Mouse (Mus musculus) stomach, postnatal 0 days (tissue): ENCODE measurements around the gene Acd. TPM values are rescaled to one million over a fixed set of nuclear protein-coding genes. Genes with fewer than 3 reads are reported as not detected.
A peak's percentile ranks its signal among the peaks of the same experiment; 100 is the strongest.

ENCODE experiments used
- ATAC-seq: fragments of 200-750 bp; cut with Nextera tagmentation; 2 replicates; pipeline ENCODE4 v1.8.0; 2017; ENCODE audit not compliant: low FRiP score, low TSS enrichment
- DNase-seq: peaks from one replicate; pipeline ENCODE4 v3.0.0-alpha.2; 2016; ENCODE audit warnings: low spot score
- H3K27ac ChIP-seq: fragments of 300-500 bp; sonication (generic); replicated peaks from 2 replicates; pipeline ENCODE4 v1.5.1; 2014; ENCODE audit warnings: mild to moderate bottlenecking, control low read depth
- H3K27me3 ChIP-seq: fragments of 300-500 bp; sonication (generic); 2 replicates; pipeline ENCODE4 v1.6.1; 2014; ENCODE audit warnings: low read length; ENCODE audit not compliant: control insufficient read depth, insufficient read depth
- H3K36me3 ChIP-seq: fragments of 300-500 bp; sonication (generic); 2 replicates; pipeline ENCODE4 v1.6.1; 2014; ENCODE audit warnings: low read length, mixed read lengths; ENCODE audit not compliant: control insufficient read depth, insufficient read depth
- H3K4me1 ChIP-seq: fragments of 300-500 bp; sonication (generic); replicated peaks from 2 replicates; pipeline ENCODE4 v1.6.1; 2014; ENCODE audit warnings: antibody characterized with exemption; ENCODE audit not compliant: control insufficient read depth, insufficient read depth
- H3K4me2 ChIP-seq: fragments of 300-500 bp; sonication (generic); replicated peaks from 2 replicates; pipeline ENCODE4 v1.6.1; 2014; ENCODE audit warnings: low read depth, mild to moderate bottlenecking, control low read depth, moderate library complexity
- H3K4me3 ChIP-seq: fragments of 300-500 bp; sonication (generic); 2 replicates; pipeline ENCODE4 v1.5.1; 2014; ENCODE audit warnings: low read depth, low read length, control low read depth
- H3K9ac ChIP-seq: fragments of 300-500 bp; sonication (generic); 2 replicates; pipeline ENCODE4 v1.6.1; 2014; ENCODE audit warnings: mild to moderate bottlenecking, low read length, control low read depth, mixed read lengths
- H3K9me3 ChIP-seq: fragments of 300-500 bp; sonication (generic); 2 replicates; pipeline ENCODE4 v1.6.1; 2016; ENCODE audit warnings: low read length; ENCODE audit not compliant: control insufficient read depth
- CTCF ChIP-seq: IDR thresholded peaks from 2 replicates; pipeline ENCODE4 v1.5.1; 2016; ENCODE audit warnings: antibody characterized with exemption, low read depth, mild to moderate bottlenecking, moderate library complexity
- EP300 ChIP-seq: optimal IDR thresholded peaks from 2 replicates; pipeline ENCODE3; 2016; ENCODE audit warnings: antibody characterized with exemption
- WGBS: fragments of 180-500 bp; shearing (Covaris S2); extraction: QIAGEN DNeasy Blood & Tissue Kit; methylation state at CpG from one replicate; pipeline ENCODE4 v1.1.7; 2014; 5-methylcytosine and 5-hydroxymethylcytosine counted together
- polyA plus RNA-seq: library from polyadenylated mRNA; unstranded; fragments of >200 nt; fragmentation: Nextera tagmentation; extraction: Ambion mirVana; gene quantifications from 2 replicates; pipeline ENCODE4 v1.2.1, GENCODE M21; 2015

Acd gene
- polyA plus RNA-seq, 1 experiment from 2014 or later, result 26.7 TPM

GRCm38 (mm10) chr8:105699488-105700215 lies 1.2 kb downstream of the Acd start:
- no peak for DNase-seq
- H3K4me2 ChIP-seq, result peak overlapping the region; percentile 87
- H3K9ac ChIP-seq, result peak overlapping the region; percentile 66
- no peak for ATAC-seq
- WGBS, result 92% methylated on average over 11 of the region's 11 CpGs
- no peak overlapping the region; the same call in 1 of the 2 replicates for H3K4me3 ChIP-seq
- TF ChIP-seq EP300 (no peak), CTCF (no peak)
- no peak overlapping the region for H3K27ac ChIP-seq
- H3K4me1 ChIP-seq, result peaks cover 7% of the 10 kb centered on the region; the same call in 1 of the 2 replicates
- H3K9me3 ChIP-seq, result no peaks in the 10 kb centered on the region
- no peaks in the 10 kb centered on the region for H3K27me3 ChIP-seq
- H3K36me3 ChIP-seq, result peaks cover 12% of the 10 kb centered on the region

- Histone ChIP-seq H3K27me3 (no peaks in the 10 kb centered on the region), H3K9ac (no peak overlapping the region), H3K9me3 (no peaks in the 10 kb centered on the region), H3K4me1 (peaks cover 7% of the 10 kb centered on the region; the same call in 1 of the 2 replicates), H3K4me3 (no peak overlapping the region), H3K36me3 (peaks cover 8% of the 10 kb centered on the region; the same call in 1 of the 2 replicates), H3K4me2 (no peak overlapping the region), H3K27ac (no peak overlapping the region)
- no peak for DNase-seq
- 93% methylated on average over 5 of the region's 5 CpGs for WGBS
- TF ChIP-seq CTCF (no peak), EP300 (no peak)
- ATAC-seq, result no peak
These were observed 2.2 kb downstream of the Acd start for GRCm38 (mm10) chr8:105698734-105699133.

- no peak for ATAC-seq
- peaks cover 7% of the 10 kb centered on the region; the same call in 1 of the 2 replicates for H3K4me1 ChIP-seq
- TF ChIP-seq EP300 (no peak), CTCF (no peak)
- H3K36me3 ChIP-seq, result peaks cover 5% of the 10 kb centered on the region; the same call in 1 of the 2 replicates
- DNase-seq, result no peak
- H3K9ac ChIP-seq, result no peak overlapping the region
- no peak overlapping the region for H3K27ac ChIP-seq
- no peak overlapping the region for H3K4me3 ChIP-seq
- 91% methylated on average over 17 of the region's 17 CpGs for WGBS
- H3K4me2 ChIP-seq, result no peak overlapping the region
- no peaks in the 10 kb centered on the region for H3K9me3 ChIP-seq
- no peaks in the 10 kb centered on the region for H3K27me3 ChIP-seq
These were observed 3.6 kb downstream of the Acd start for GRCm38 (mm10) chr8:105697196-105697780.

GRCm38 (mm10) chr8:105695080-105695780 lies 5.7 kb downstream of the Acd start:
- H3K4me3 ChIP-seq, result no peak overlapping the region
- H3K36me3 ChIP-seq, result peaks cover 5% of the 10 kb centered on the region; the same call in 1 of the 2 replicates
- H3K27me3 ChIP-seq, result no peaks in the 10 kb centered on the region
- TF ChIP-seq CTCF, result no peak
- TF ChIP-seq EP300, result no peak
- no peaks in the 10 kb centered on the region for H3K9me3 ChIP-seq
- peaks cover 3% of the 10 kb centered on the region; the same call in 1 of the 2 replicates for H3K4me1 ChIP-seq
- no peak overlapping the region for H3K27ac ChIP-seq
- H3K9ac ChIP-seq, result no peak overlapping the region
- DNase-seq, result no peak
- 76% methylated on average over 30 of the region's 30 CpGs for WGBS
- no peak overlapping the region for H3K4me2 ChIP-seq
- no peak for ATAC-seq

- TF ChIP-seq CTCF (peak; percentile 17; the same call in 1 of the 2 replicates), EP300 (no peak)
- Histone ChIP-seq H3K36me3 (peaks cover 5% of the 10 kb centered on the region; the same call in 1 of the 2 replicates), H3K27ac (no peak overlapping the region), H3K4me1 (no peaks in the 10 kb centered on the region; the same call in 1 of the 2 replicates), H3K9me3 (no peaks in the 10 kb centered on the region), H3K27me3 (no peaks in the 10 kb centered on the region), H3K9ac (peak overlapping the region; percentile 45), H3K4me2 (peak overlapping the region; percentile 91), H3K4me3 (peak overlapping the region; percentile 45)
- ATAC-seq (peak; percentile 28; the same call in 1 of the 2 replicates), DNase-seq (peak; percentile 39)
- 17% methylated on average over 40 of the region's 40 CpGs for WGBS
These were observed 6.7 kb downstream of the Acd start for GRCm38 (mm10) chr8:105694051-105694799.
